Mouse (Mus musculus) olfactory bulb, adult 2 months (tissue): ENCODE measurements at regions not wholly inside any gene's neighbourhood (a gene's known extent, or its start where the extent isn't known, plus 50 kb on each side); places are given as distances from the start of the nearest gene placed in this dataset.

Experiments used
- H3K27ac ChIP-seq: fragments of 200-500 bp; 2 replicates; pipeline ENCODE4 v1.5.1; 2012; ENCODE audit warnings: low read depth, low read length; ENCODE audit not compliant: insufficient read depth
- H3K4me1 ChIP-seq: fragments of 200-500 bp; 2 replicates; pipeline ENCODE4 v1.6.1; 2012; ENCODE audit warnings: low read length; ENCODE audit not compliant: control insufficient read depth, insufficient read depth
- H3K4me3 ChIP-seq: fragments of 200-500 bp; 2 replicates; pipeline ENCODE4 v1.5.1; 2012; ENCODE audit warnings: mild to moderate bottlenecking, low read depth, low read length, moderate library complexity; ENCODE audit not compliant: insufficient read depth
- CTCF ChIP-seq: fragments of 200-500 bp; IDR thresholded peaks from 2 replicates; pipeline ENCODE4 v1.5.1; 2012; ENCODE audit warnings: low read depth, mild to moderate bottlenecking, low read length, moderate library complexity; ENCODE audit not compliant: insufficient read depth
- POLR2A ChIP-seq: fragments of 200-500 bp; IDR thresholded peaks from 2 replicates; pipeline ENCODE4 v1.6.1; 2012; ENCODE audit warnings: mild to moderate bottlenecking, low read depth, low read length, moderate library complexity; ENCODE audit not compliant: insufficient read depth
- WGBS: fragments of 180-500 bp; shearing (Covaris S2); methylation state at CpG from one replicate; pipeline ENCODE4 v1.1.7; 2018; 5-methylcytosine and 5-hydroxymethylcytosine counted together

- TF ChIP-seq POLR2A: no peak
- 76% methylated on average over 5 of the region's 5 CpGs for WGBS
- H3K4me1 ChIP-seq: no peaks in the 10 kb centered on the region
- no peak overlapping the region for H3K4me3 ChIP-seq
- no peak overlapping the region for H3K27ac ChIP-seq
Observed at GRCm38 (mm10) chr19:44626261-44626660, 63.6 kb downstream of the Hif1an start.

- 64% methylated on average over 7 of the region's 7 CpGs for WGBS
- H3K4me3 ChIP-seq: no peak overlapping the region
- H3K4me1 ChIP-seq: no peaks in the 10 kb centered on the region
- no peak for TF ChIP-seq POLR2A
- TF ChIP-seq CTCF: peak; percentile 40; the same call in 1 of the 2 replicates
- H3K27ac ChIP-seq: no peak overlapping the region
Observed at GRCm38 (mm10) chr19:44629705-44630104, 67.1 kb downstream of the Hif1an start.

- no peak overlapping the region for H3K27ac ChIP-seq
- 74% methylated on average over 19 of the region's 19 CpGs for WGBS
Observed at GRCm38 (mm10) chr19:44631356-44632007, 68.8 kb downstream of the Hif1an start.

GRCm38 (mm10) chr19:44637145-44637719, 74.6 kb downstream of the Hif1an start:
- 82% methylated on average over 9 of the region's 9 CpGs for WGBS

More at GRCm38 (mm10) chr19:44631356-44632007, 68.8 kb downstream of the Hif1an start:
- Histone ChIP-seq H3K4me3 (no peak overlapping the region), H3K4me1 (no peaks in the 10 kb centered on the region)
- TF ChIP-seq POLR2A (no peak), CTCF (no peak)

GRCm38 (mm10) chr19:44640021-44640420, 77.4 kb downstream of the Hif1an start:
- H3K4me1 ChIP-seq: peaks cover 4% of the 10 kb centered on the region; the same call in 1 of the 2 replicates
- no peak for TF ChIP-seq CTCF
- WGBS: 1% methylated on average over 26 of the region's 26 CpGs
- H3K27ac ChIP-seq: no peak overlapping the region
- no peak overlapping the region for H3K4me3 ChIP-seq

More at GRCm38 (mm10) chr19:44637145-44637719, 74.6 kb downstream of the Hif1an start:
- TF ChIP-seq POLR2A (no peak), CTCF (no peak)
- no peak overlapping the region for H3K27ac ChIP-seq
- peaks cover 4% of the 10 kb centered on the region; the same call in 1 of the 2 replicates for H3K4me1 ChIP-seq
- no peak overlapping the region for H3K4me3 ChIP-seq

- Histone ChIP-seq H3K4me1 (peaks cover 4% of the 10 kb centered on the region; the same call in 1 of the 2 replicates), H3K27ac (no peak overlapping the region), H3K4me3 (no peak overlapping the region)
- WGBS: 4% methylated on average over 1 of the region's 1 CpGs
- TF ChIP-seq CTCF (no peak), POLR2A (no peak)
Observed at GRCm38 (mm10) chr19:44640551-44640950, 77.9 kb downstream of the Hif1an start.

- Histone ChIP-seq H3K4me1 (peaks cover 4% of the 10 kb centered on the region; the same call in 1 of the 2 replicates), H3K4me3 (no peak overlapping the region), H3K27ac (no peak overlapping the region)
- no peak for TF ChIP-seq POLR2A
- TF ChIP-seq CTCF: no peak
- WGBS: 65% methylated on average over 4 of the region's 4 CpGs
Observed at GRCm38 (mm10) chr19:44642294-44642693, 79.6 kb downstream of the Hif1an start.

- H3K4me1 ChIP-seq: peaks cover 4% of the 10 kb centered on the region; the same call in 1 of the 2 replicates
- TF ChIP-seq POLR2A (no peak), CTCF (no peak)
- WGBS: 56% methylated on average over 3 of the region's 3 CpGs
- H3K27ac ChIP-seq: no peak overlapping the region
- H3K4me3 ChIP-seq: no peak overlapping the region
Observed at GRCm38 (mm10) chr19:44644376-44644775, 81.7 kb downstream of the Hif1an start.

GRCm38 (mm10) chr19:44644929-44645328, 82.3 kb downstream of the Hif1an start:
- 61% methylated on average over 4 of the region's 4 CpGs for WGBS
- H3K27ac ChIP-seq: no peak overlapping the region
- H3K4me3 ChIP-seq: no peak overlapping the region
- TF ChIP-seq CTCF (no peak), POLR2A (no peak)
- peaks cover 2% of the 10 kb centered on the region; the same call in 1 of the 2 replicates for H3K4me1 ChIP-seq
